Mouse (Mus musculus): ENCODE results near the gene Pde3b.

Pde3b gene

DNA sequence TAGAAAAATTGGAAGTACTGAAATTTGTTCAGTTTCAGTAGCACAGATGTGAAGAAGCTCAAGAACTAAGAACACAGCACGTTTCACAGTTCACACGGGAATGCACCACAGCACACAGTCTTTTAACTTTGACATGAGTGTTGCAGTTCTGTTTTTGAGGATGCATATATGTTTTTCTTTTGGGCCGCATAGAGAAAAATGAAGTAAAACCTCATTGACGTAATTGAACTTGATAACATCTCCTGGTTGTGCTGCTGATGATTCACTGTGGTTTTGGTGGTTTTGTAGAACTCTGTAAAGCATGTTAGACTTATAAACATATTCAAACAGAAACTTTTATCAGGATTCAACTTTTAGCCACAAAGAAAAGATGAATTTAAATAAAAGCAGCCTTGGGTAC lies 64.7 kb downstream of the Pde3b start:
- DNase-seq (ENCODE audit: low read depth, low spot score): no peak

DNA sequence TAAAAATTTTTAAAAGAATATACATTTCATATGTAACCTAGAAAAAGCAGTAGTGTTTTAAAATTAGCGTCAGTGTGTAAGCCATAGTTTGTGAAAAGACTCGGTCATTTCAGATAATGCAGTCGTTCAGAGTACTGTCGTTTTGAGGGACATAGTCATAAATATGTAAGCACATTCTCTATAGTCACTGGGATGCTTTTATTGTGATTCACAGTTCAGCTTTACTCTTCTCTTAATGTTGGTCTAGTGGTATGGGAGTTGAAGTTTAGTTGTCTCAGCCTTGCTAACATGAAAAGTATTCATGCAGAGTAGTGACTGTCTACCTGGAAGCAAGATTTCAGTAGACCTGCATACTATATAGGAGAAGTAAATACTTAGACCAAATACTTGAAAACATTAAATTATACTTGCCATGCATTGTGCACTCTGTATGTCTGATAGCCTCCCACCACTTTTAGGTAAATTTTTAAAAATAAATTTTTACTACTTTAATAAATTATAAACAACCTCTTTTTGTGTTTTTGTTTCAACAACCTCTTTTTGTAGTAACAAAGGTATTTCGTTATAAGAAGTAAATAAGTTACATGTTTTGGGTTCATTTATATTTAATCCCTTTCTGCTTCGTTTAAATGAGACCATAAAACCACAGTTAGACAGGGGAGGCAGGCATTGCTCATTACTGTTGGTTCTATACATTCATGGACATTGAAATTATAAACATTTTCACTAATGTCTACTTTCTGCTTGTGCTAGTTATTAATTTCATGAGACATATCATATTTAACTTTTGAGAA lies 65.3 kb downstream of the Pde3b start:
- DNase-seq (ENCODE audit: low read depth, low spot score): no peak

DNA sequence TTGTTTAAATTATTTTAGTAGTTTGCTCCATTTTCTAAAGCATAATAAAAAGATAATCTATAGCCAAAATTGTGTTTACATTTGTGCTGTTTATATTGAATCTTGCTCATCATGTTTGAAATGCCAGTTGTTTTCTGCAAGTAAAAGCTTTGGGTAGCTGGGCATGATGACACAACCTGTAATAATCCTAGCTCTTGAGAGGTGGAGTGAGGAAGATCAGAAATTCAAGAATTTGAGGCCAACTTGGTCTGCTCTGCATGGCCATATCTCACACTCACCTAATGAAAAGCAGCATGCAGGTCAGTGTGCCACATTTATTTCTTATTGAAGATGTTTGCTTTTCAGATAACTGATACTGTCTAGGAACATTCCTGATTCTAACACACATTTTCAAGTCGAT lies 65.9 kb downstream of the Pde3b start:
- DNase-seq (ENCODE audit: low read depth, low spot score): no peak

DNA sequence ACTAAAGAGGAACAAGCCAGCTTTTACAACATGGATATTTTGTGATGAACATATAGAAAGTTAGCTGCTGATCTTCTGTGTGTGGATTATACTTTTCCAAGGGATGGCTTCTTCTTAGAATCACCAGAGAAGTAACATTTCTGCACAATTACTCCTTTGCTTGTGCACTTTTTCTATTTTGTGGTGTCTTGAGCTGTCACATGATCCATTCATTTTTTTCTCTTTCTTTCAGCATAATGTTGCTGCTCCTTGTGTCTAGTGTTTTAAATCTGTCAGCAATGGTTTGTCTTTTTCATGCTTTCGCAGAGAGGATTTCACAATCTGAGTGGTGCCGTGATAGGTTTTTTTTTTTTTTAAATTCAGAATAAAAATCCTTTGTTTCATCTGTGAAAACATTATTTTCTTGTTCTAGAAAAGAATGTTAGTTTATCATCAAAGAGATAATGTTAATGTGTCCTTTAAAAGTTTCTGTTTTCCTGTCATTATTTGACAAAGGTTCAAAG lies 66.4 kb downstream of the Pde3b start:
- no peak for DNase-seq (ENCODE audit: low read depth, low spot score)

DNA sequence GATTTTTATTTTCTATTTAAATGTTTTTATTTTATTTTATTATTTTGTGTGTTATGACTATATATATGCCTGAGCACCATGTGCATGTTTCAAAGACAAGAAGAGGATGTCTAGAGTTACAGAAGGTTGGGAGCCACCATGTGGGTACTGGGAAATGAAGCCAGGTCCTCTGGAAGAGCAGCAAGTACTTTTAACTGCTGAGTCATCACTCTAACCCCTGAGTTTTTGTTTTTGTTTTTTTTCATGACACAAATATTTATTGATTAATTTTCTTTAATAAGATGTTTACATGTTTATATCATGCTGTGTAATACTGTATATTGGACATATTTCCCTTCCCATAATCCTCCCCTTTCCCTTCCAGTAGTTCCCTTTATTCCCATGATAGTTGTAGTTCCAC lies 77.5 kb downstream of the Pde3b start:
- DNase-seq (ENCODE audit: low read depth, low spot score): no peak

DNA sequence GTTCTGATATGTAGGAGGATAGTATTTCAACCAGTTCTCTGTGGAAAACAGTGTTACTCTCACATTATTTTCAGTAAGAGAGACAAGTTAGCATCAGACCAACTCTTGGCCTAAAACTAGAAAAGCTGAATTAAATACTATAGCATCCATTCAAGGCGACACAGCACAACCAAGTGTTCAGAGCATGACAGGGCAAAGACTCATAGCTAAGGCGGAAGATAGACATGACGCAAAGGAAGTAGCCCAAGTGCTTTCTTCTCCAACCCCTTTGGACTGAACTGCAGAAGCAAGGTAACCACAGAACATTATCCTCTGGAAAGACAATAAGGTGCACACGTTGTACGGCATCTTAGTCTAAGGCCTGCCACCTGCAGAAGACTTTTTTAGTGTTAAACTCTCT lies 79.0 kb downstream of the Pde3b start:
- DNase-seq (ENCODE audit: low read depth, low spot score): no peak

DNA sequence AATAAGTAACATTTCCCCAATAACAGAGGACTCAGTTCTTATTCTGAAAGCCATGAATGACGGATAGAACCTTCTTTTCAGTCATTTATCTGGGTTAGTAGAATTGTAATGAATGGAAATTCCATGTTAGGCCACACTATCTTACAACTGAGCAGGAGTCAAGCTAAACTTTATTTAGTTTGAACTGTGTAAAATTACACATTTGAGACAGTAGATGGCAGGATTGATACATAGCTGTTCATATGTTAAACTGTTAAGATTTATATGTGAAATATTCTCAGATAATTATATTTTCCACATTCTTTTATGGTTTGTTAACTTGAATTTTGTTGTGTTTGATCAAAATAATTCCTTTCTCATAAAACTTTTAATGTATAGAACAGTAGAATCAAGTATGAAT lies 84.2 kb downstream of the Pde3b start:
- DNase-seq (ENCODE audit: low read depth, low spot score): no peak

DNA sequence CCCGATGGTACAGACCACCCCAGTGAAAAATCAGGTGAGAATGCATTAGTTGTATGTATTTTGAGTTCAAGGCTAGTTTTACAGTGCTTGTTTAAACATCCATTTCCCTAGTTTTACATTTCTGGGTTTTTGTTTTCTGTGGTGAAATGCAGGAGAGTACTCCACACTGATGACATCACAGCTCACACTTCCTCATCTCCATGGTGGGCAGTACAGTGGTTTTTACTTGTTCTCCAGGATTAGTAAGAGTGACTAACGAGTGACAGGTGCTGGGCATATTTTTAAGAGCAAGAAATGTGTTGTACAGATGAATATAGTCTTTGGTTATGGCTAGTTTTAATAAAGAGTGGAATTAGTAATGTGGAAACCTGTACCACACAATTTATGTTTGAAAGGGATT lies 93.8 kb downstream of the Pde3b start:
- DNase-seq (ENCODE audit: low read depth, low spot score): no peak

DNA sequence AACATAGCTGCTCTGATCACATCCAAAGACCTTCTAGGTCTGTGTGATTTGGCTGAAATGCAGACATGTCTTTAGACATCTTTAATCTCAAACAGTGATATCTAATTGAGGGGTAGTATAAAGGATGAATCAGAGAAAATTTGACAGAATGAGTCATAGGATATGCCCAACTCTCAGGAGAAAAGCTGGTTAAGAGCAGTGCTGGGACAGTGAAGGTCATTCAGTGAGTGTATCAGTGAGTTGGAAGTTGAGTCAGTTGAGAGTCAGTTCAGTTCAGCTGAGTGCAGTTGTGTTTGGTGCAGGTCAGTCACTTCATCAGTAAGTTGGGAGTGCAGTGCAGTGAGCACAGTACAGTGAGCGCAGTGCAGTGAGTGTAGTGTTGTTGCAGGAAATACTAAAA lies 105.0 kb downstream of the Pde3b start:
- no peak for DNase-seq (ENCODE audit: low read depth, low spot score)

DNA sequence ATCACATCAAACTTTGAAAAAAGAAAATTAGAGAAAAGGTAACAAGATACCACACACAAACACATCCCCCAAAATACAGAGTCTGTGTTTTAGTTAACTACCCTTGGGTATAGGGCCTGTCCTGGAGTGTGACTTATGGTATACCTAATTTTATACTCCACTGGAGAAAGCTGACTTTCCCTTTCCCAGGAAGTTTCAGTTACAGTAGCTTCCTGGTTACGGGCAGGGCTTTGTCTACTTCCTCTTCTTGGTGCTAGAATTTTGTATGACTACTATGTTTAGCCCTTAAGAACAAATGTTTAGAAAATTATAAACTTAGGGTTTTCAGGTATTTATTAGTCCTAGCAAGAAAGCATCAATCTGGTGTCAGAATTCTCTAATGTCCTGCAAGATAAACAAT lies 111.2 kb downstream of the Pde3b start:
- DNase-seq (ENCODE audit: low read depth, low spot score): no peak

DNA sequence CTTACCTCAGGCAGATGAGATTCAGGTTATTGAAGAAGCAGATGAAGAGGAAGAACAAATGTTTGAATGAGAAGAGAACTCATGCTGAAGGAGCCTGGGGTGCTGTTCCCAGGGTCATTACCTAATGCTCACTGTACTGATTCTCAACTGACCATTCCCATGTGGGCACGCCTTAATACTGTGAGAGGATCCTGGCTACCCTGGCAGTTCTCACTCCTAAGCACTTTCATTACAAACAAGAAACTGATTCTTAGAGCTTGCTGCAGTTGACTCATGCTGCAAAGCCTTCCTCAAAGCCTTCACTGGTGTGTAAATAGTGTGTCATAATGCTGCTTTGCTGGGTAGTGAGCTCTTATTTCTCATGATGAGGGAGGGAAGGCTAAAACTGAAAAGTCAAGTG lies 121.1 kb downstream of the Pde3b start:
- no peak for DNase-seq (ENCODE audit: low read depth, low spot score)

DNA sequence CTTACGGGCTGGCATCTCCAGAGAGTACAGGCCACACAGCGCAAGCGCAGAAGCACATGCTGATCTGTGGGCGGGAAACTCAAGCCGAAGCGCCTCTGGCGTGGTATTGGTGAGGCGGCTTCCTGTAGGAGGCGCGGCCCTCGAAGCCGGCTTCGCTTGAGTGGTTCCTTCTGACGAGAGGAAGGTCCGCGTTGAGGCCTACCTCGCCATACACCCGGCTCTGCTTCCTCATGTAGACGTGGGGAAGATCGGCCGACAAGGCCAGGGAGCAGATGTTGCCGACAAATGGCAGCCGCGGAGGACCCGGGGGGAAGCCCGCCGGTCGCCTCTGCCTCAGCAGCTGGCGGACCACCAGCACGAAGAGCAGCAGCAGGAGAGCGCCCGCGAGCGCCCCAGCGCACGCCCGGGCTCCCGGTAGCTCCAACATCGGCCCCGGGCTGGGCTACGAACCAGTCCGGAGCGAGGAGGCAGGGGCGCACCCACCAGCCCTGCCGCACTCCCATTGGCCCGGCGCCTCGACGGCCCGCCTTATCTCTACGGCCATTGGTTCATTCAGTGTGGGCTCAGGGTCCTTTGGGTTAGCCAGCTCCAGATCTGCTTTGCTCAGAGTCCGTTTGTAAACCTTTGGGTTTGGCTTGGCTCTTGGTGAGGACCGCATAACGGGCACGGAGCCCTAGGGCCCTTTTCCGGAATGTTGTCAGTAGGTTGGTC lies 147.6 kb downstream of the Pde3b start, which contains the start of gene Cyp2r1:
Gene Cyp2r1, minus strand, starts transcription at position 442 of the 711 bp plus-strand sequence.
- peak; percentile 91 for DNase-seq (ENCODE audit: low read depth, low spot score)

DNA sequence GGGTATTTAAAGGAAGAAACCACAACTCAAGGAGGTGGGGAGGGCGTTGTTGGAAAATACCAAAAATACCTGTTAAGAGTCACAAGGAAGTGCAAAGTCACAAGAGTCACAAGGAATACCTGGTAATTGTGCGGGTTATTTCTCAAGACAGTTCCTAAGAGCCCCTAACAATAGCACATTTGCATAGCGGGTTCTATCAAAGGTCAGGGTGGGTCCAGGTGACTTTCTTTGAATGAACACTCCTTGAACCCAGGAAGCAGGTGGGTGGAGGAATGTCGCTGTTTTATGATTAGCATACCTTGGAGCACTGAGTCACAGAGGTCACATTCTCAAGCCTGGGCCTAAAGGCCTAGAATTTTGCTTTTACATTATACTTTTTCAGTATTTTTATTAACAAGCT lies 158.8 kb downstream of the Pde3b start:
- DNase-seq (ENCODE audit: low read depth, low spot score): peak; percentile 30

DNA sequence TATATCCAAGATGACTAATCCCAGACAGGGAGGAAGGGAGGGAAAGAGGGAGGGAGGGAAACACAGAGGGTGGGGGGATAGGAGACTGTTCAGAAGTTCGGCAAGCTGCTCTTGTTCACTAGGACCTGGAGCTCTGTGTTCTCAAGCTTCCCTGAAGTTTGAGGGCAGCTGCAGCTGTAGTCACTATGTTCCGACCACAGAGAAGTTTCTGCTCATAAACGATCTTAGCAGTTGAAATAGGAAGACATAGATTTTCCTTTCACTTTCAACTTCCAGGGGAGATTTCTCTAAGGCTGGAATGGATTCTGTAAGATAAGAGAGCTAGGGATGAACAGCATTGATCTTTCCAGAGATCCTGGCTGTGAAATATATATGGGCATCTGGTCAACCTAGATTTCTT lies 161.8 kb downstream of the Pde3b start:
- DNase-seq (ENCODE audit: low read depth, low spot score): no peak

DNA sequence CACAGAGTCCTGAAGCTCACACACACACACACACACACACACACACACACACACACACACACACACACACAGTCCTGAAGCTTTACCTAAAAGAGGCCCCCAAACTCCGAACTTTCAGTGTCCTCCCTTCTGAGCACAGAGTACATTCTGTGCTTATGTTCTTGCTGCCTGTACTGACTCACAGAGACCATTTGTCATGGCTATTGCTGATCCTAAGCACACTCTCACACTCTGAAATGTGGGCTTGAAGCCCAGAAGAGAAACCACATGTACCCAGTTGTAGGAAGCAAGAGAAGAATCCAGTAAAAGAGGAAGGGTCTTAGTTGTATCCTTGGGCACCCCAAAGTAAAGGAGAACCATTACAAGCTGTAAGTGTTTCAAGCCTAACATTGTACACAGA lies 162.6 kb downstream of the Pde3b start:
- no peak for DNase-seq (ENCODE audit: low read depth, low spot score)

DNA sequence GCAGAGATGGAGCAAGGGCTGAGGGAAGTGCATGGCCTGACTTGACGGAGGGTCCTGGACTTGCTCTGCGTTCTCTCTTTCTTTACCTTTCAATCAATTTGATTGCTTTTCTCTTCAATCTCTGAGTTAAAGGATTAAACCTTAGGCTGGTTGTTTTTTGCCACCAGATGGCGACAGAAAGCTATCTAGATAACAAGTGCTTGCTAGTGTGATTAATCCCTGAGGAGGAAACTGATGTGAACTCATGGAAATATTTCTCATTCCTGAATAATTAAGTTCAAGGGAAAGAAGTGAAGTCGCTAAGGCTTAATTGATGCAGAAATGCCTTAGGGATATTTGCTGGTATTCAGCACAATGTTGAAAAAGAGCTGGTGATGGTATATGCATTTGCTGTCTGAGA lies 165.3 kb downstream of the Pde3b start:
- peak; percentile 67 for DNase-seq (ENCODE audit: low read depth, low spot score)

DNA sequence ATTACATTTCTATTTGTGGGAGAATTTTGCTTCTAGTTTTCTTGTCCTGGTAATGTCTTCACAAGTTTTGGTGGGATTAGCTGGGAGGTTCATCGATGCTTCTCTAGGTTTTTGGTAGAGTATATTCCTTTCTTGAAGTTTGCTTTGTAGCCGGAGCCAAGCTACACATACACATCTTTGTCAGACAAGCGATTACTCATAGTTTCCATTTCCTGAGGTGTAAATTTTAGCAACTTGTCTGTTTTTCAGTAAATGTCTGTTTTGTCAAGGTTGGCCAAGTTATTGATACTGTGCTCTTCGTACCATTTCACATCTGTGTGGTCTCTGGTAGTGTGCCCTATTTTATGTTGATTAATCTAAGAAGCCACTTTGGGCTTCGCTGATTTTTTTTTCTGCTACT lies 166.1 kb downstream of the Pde3b start:
- no peak for DNase-seq (ENCODE audit: low read depth, low spot score)

DNA sequence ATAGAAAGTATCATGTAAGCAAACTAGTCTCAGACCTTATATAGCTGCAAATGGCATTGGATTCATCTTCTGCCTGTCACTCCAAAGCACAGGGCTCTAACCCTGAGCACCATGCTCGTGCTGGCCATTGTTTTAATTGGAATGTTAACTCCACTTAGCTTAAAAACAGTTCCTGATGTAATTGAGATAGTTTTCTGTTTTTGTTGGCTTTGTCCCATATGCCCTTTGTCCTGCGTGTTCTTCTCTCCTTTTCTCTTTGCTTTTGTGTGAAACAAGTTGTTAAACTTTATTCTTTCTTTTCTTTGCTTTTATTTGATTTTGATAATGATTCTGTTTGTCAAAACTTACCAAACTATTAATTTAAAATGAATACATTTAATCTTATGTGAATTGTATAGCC lies 167.4 kb downstream of the Pde3b start:
- DNase-seq (ENCODE audit: low read depth, low spot score): no peak

All from ZHBTc4 (cell line).